In genomic region chr17:52461709-52462141, GRCm38 (mm10) we compare ENCODE assay signal across 7 mouse cellular contexts.
DNase-seq lines count a peak whose midpoint lies in the region; ATAC-seq and TF ChIP-seq lines count a peak whose summit lies in the region.

No protein-coding gene starts in this region.

- no peaks in the 10 kb centered on the region for H3K36me3 ChIP-seq in midbrain, postnatal 0 days (ENCODE audit: insufficient read depth, low read length)

- H3K27ac ChIP-seq in midbrain, postnatal 0 days (ENCODE audit: low read depth, low read length): no peak overlapping the region

- peak; percentile 1 for DNase-seq in 3134 (ENCODE audit: extremely low read depth, insufficient read length, low spot score)
- DNase-seq in CD4-positive, CD25-positive, alpha-beta regulatory T cell, adult 2 months (ENCODE audit: low read depth, low spot score): peak; percentile 88
- peak; percentile 10 for DNase-seq in cerebellum, adult 9-11 months
- DNase-seq in frontal cortex, postnatal 25 days (ENCODE audit: low spot score in 2 of 2): peak; percentile 19 to 30
- peak; percentile 28 to 47 for DNase-seq in layer of hippocampus, postnatal 25 days (ENCODE audit: extremely low spot score in 1 of 2, low spot score in 1 of 2)
- DNase-seq in midbrain, postnatal 0 days (ENCODE audit: low spot score): peak; percentile 91
- DNase-seq in thymus, postnatal 14 days: peak; percentile 91

- no peak overlapping the region for H3K9ac ChIP-seq in midbrain, postnatal 0 days (replicated peaks; ENCODE audit: low read length, poor library complexity, severe bottlenecking)

- H3K4me2 ChIP-seq in midbrain, postnatal 0 days (ENCODE audit: low read depth, low read length, poor library complexity, severe bottlenecking): peak overlapping the region; percentile 18; the same call in 1 of the 2 replicates

- no peaks in the 10 kb centered on the region for H3K4me1 ChIP-seq in midbrain, postnatal 0 days (ENCODE audit: insufficient read depth, low read length)

- H3K27me3 ChIP-seq in midbrain, postnatal 0 days (ENCODE audit: insufficient read depth, low read length): no peaks in the 10 kb centered on the region

- H3K9me3 ChIP-seq in midbrain, postnatal 0 days (ENCODE audit: low read length): no peaks in the 10 kb centered on the region

- peak; percentile 63 for ATAC-seq in midbrain, postnatal 0 days (ENCODE audit: low FRiP score)

- TF ChIP-seq CTCF in midbrain, postnatal 0 days (IDR thresholded peaks at IDR 0.05): peak; percentile 88

- no peak overlapping the region for H3K4me3 ChIP-seq in midbrain, postnatal 0 days (ENCODE audit: low read depth, low read length)

- WGBS in midbrain, postnatal 0 days: 11% methylated on average over 6 of the region's 6 CpGs

Comparison
In these comparisons a context has a peak if more than half of its experiments do, and no peak if none do; other contexts are left out.
1. DNase-seq: peak in every context shown above with its lines; median percentile 91 in midbrain, postnatal 0 days; 91 in thymus, postnatal 14 days; 88 in CD4-positive, CD25-positive, alpha-beta regulatory T cell, adult 2 months; 38 in layer of hippocampus, postnatal 25 days; 24 in frontal cortex, postnatal 25 days; 10 in cerebellum, adult 9-11 months; 1 in 3134.